Mouse (Mus musculus): ENCODE data around the gene Hexb.

DNA sequence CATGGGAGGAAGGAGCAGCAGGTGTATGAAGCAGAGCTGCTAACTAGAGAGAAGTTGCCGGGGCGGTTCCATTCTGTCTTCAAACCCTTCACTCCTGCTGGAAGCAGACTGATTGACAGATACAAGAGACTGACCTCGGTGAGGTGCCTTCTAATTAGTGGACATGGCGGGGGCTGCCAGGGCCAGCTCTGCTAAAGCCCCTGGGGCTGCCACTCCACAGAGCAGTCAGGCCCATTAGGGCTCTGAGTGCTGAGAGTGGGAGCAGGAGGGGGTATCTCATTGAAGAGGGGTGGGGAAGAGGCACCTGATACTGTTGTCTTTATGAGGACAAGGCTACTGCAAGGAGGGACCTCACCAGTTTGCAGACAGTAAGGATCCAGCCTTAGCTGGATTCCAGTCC lies 17.4 kb upstream of the Hexb start:
- TF ChIP-seq CTCF (IDR thresholded peaks at IDR 0.05; ENCODE audit: control insufficient read depth, insufficient read depth, insufficient read length), result no peak
- TF ChIP-seq MAX (IDR thresholded peaks at IDR 0.05), result no peak
- no peak for TF ChIP-seq CEBPB (IDR thresholded peaks at IDR 0.05; ENCODE audit: low read depth)
- no peak for TF ChIP-seq USF1 (IDR thresholded peaks at IDR 0.05; ENCODE audit: low read depth)

Data from C2C12 (cell line).